Mouse (Mus musculus) adrenal gland, postnatal 14 days (tissue): ENCODE measurements around the gene 5330417C22Rik. TPM values are rescaled to one million over a fixed set of nuclear protein-coding genes. Genes with fewer than 3 reads are reported as not detected.
"Not testable (repeated sequence)": the region's sequence is repeated elsewhere in the genome, so short reads cannot be mapped to it uniquely, and the experiment has no call there.

Source experiments
- DNase-seq: peaks from one replicate; pipeline ENCODE4 v3.0.0; 2021; ENCODE audit warnings: mixed read lengths
- long read RNA-seq, 2 experiments: library from polyadenylated mRNA; stranded (forward); transcript quantifications; one replicate each; pipeline ENCODE4 v2.0.0; 2021
- total RNA-seq: library from RNA; stranded (reverse); gene quantifications from 2 replicates; pipeline ENCODE4 v1.2.3, GENCODE M21; 2021

5330417C22Rik gene
- total RNA-seq: 1.5 and 4.7 TPM in 2 replicates
- long read RNA-seq, experiment 1, full-length matches to known transcripts: 2 of 4 reads
- long read RNA-seq, experiment 1, partial matches to known transcripts: 0 of 4 reads
- long read RNA-seq, experiment 1, other reads (novel, unspliced or antisense): 2 of 4 reads
- long read RNA-seq, experiment 2, partial matches to known transcripts: 0 of 1 reads
- long read RNA-seq, experiment 2, other reads (novel, unspliced or antisense): 1 of 1 reads

- DNase-seq: peak; percentile 50
Observed at GRCm38 (mm10) chr3:108536517-108537260, at the start of gene 5330417C22Rik. Gene 5330417C22Rik (minus strand): TSS chr3:108536536.

- no peak for DNase-seq
Observed at GRCm38 (mm10) chr3:108584580-108584979, 48.2 kb upstream of the 5330417C22Rik start.

GRCm38 (mm10) chr3:108574018-108574417, 37.7 kb upstream of the 5330417C22Rik start:
- DNase-seq: no peak

DNA sequence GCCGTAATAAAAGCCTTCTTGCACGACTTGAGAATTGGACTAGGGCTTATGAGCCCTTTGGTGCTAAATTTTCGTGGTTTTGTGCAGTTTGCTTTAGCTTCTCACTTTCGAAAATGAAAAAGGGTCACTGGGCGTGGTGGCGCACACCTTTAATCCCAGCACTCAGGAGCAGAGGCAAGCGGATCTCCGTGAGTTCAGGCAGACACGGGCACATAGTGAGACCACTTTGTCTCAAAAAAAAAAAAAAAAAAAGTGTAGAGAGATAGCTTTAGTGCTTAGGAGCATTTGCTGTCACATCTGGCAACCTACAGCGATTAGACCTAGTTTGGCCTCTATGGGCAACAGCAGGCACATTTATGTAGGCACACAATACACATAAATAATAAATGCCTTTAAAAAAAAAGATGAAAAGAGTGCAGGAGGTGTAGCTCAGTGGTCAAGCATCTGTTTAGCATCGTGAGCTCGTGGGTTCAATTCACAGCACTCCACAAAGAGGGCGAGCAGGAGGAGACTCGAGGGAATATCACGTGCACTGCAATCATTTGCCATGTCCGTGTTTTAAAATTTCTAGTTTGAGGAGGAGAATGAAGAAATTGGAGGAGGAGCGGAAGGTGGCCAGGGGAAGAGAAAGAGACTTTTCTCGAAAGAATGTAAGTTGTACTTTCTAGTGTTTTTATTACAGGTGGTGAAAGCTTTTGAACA, 36.1 kb upstream of the 5330417C22Rik start:
- no peak for DNase-seq

- peak; percentile 98 for DNase-seq
Observed at GRCm38 (mm10) chr3:108571443-108572294, 35.3 kb upstream of the 5330417C22Rik start, which contains the start of gene Taf13. Gene Taf13 (plus strand): TSS chr3:108571698.

- no peak for DNase-seq
Observed at GRCm38 (mm10) chr3:108570813-108571212, 34.5 kb upstream of the 5330417C22Rik start.

DNA sequence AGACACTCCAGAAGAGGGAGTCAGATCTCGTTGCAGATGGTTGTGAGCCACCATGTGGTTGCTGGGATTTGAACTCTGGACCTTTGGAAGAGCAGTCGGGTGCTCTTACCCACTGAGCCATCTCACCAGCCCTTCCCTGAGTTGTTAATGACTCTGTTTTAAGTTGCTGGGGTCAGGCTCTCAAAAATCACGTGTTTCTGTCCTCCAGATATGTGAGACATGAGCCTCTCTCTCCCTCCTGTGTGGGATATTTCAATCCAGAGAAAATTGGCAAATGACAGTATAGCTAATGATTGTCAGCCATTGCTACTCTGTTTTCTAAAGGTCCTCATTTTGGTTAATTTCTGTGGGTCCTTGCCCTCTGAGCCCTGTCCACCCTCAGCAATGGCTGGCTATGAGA, 33.3 kb upstream of the 5330417C22Rik start:
- DNase-seq: not testable (repeated sequence)

- no peak for DNase-seq
Observed at GRCm38 (mm10) chr3:108567990-108568877, 31.9 kb upstream of the 5330417C22Rik start.

DNA sequence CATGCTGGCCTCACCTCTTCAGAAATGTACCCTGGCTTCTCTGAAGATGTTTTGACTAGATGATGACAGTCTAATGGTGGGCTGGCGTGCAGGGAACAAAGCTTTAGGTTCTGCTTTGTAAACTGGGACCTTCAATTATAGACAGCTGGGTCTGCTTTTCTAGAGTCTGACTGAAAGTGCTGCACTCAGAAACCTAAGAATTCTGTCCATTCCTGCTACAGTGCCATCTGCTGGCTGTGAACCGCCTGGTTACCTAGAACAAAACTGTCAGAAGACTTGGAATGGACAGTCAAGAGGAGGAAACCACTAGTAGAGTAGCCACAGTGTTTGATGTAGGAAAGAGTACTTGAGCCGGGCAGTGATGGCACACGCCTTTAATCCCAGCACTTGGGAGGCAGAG, 27.0 kb upstream of the 5330417C22Rik start:
- peak; percentile 86 for DNase-seq

DNA sequence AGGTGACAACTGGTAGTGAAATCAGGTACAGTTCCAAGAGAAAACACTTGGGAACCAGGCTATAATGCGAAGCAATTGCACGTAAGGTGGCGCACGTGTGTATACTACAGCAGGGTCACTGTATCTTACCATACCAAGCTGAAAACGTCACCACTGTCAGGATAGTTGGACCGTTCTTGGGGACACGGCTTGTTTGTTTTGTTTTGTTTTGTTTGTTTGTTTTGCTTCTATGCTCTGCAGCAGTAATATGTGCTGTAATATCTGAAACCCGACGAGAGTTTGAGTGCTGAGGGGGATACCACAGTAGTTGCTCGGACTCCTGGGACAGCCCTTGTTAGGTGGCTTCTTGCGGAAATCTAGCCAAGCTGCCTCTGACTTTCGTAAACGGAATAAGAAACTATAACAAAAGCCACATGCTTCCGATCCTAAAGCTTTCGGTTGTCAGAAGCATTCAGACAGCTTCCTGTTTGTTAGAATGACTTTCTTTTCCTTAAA, 26.5 kb upstream of the 5330417C22Rik start:
- peak; percentile 17 for DNase-seq

DNA sequence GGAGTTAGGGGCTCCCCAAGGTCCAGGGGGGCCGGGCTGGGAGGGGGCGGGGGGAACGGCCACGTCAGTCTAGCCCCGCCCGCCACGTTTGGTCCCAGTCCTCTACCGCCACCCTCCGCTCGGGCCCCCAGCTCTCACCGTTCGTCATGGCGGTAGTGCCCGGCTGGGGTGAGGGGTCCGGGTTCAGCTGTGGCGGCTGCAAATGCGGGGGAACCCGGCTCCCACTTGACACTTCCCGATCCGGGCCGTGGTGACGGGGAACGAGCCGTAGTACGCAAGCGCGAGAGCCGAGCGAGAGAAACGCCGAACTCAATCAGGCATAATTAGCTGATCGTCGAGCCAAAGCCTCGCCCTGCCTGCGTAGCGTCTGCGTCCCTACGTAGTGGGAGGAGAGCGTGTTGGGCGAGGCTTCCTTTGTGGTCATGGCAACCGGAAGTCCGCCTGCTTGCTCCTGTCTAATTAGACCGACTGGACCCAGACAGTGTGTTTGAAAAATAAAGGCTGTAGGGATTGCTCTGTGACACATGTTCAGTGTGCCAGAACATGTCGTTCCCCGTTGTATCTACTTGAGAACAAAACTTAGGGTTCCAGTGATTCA, 25.9 kb upstream of the 5330417C22Rik start, which contains the start of gene Tmem167b:
Tmem167b (minus strand) TSS at position 334 of the 598 bp plus-strand sequence.
- DNase-seq: peak; percentile 97

DNA sequence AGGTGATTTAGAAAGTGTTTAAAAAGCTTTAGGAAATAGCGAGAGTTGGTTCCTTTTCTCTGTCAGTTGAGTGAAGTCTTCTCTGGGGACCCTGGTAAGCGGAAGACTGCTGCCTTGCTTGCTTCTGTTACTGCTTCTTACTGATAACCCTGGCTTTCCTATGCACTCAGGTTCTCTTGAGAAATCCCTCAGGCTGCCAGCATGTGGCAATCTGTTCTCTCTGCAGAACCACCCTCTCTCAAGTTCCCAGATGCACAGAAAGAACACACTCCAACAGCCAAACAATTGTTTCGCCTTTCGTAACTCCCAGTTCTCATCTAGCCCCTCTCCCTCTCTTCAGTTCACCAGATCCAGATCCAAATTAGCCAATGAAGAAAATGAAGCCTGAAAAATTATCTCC, 21.6 kb upstream of the 5330417C22Rik start:
- DNase-seq: no peak

- peak; percentile 96 for DNase-seq
Observed at GRCm38 (mm10) chr3:108554587-108555312, 18.4 kb upstream of the 5330417C22Rik start.

GRCm38 (mm10) chr3:108554111-108554561, 17.8 kb upstream of the 5330417C22Rik start:
- DNase-seq: peak; percentile 69

DNA sequence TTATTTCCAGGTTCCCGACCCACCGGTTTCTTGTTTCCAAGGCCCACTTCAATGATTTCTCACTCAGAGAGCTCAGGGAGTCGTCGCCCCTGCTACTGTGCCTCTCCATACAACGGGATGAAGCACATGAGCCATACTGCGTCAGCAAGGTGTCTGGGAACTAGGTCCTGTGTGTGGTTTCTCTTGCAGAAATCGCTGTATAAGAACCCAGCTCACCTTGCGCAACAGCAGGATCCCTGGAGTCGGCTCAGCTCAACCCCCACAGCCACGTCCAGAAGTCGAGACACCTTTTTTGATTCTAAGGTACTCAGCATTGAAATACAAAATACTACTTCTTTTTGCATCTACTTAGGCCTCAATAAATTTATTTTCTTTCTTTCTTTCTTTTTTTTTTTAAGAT, 6.0 kb upstream of the 5330417C22Rik start:
- no peak for DNase-seq

DNA sequence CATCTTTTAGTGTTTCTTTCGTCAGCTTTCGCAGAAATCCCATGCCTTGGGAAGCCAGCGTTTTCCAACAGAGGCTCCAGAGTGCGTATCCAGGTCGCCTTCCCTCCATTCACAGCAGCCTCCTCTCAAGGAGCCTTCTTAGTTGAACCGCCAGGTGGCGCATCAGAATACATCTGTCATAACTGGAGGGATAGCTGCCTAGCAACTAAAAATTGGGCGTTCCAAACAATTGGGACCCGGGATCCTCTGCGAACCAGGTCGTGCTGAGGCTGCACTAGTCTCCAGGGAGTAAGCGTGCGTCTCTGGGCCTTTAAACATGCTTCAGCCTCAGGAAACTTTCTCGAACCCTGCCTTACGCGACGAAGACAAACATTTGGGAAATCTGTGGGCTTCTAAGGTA, 967 bp upstream of the 5330417C22Rik start:
- DNase-seq: peak; percentile 89

GRCm38 (mm10) chr3:108535896-108536516, 330 bp downstream of the 5330417C22Rik start:
- no peak for DNase-seq

- peak; percentile 37 for DNase-seq
Observed at GRCm38 (mm10) chr3:108533951-108534350, 2.4 kb downstream of the 5330417C22Rik start, which contains the start of gene 1700013F07Rik. Gene 1700013F07Rik (plus strand): TSS chr3:108534150.
